Mouse (Mus musculus) ES-E14 (cell line): ENCODE data around the gene Thra. TPM values are rescaled to one million over a fixed set of nuclear protein-coding genes. Genes with fewer than 3 reads are reported as not detected.

ENCODE experiments used
- DNase-seq: peaks from one replicate; pipeline ENCODE4 v3.0.0-alpha.2; 2013; ENCODE audit warnings: low read depth, low spot score
- H3K27ac ChIP-seq: 2 replicates; pipeline ENCODE4 v1.5.1; 2012; ENCODE audit warnings: low read depth, mild to moderate bottlenecking, low read length, moderate library complexity, mixed read lengths; ENCODE audit not compliant: poor library complexity, insufficient read depth, severe bottlenecking
- H3K36me3 ChIP-seq: 2 replicates; pipeline ENCODE4 v1.6.1; 2012; ENCODE audit warnings: mild to moderate bottlenecking, low read length, moderate library complexity, mixed read lengths; ENCODE audit not compliant: control insufficient read depth, poor library complexity, insufficient read depth, severe bottlenecking
- H3K4me1 ChIP-seq, 2 experiments: fragments of 150-350 bp in 1 of 2; sonication (generic) in 1 of 2; 2 replicates each; pipeline ENCODE4 v1.6.1; 2012; ENCODE audit warnings: low read length in 2 of 2, mild to moderate bottlenecking in 1 of 2, mixed read lengths in 1 of 2; ENCODE audit not compliant: control insufficient read depth in 2 of 2, insufficient read depth in 2 of 2, poor library complexity in 1 of 2
- H3K4me3 ChIP-seq, 2 experiments: fragments of 150-350 bp in 1 of 2; sonication (generic) in 1 of 2; 2 replicates each; pipeline ENCODE4 v1.5.1; 2012; ENCODE audit warnings: low read length in 2 of 2, low read depth in 1 of 2, mild to moderate bottlenecking in 1 of 2, mixed read lengths in 1 of 2; ENCODE audit not compliant: insufficient read depth in 1 of 2, poor library complexity in 1 of 2, severe bottlenecking in 1 of 2
- H3K9ac ChIP-seq: 2 replicates; pipeline ENCODE4 v1.6.1; 2012; ENCODE audit warnings: low read depth, mild to moderate bottlenecking, low read length, mixed read lengths; ENCODE audit not compliant: poor library complexity, insufficient read depth, severe bottlenecking
- H3K9me3 ChIP-seq: fragments of 150-350 bp; sonication (generic); 2 replicates; pipeline ENCODE4 v1.6.1; 2012; ENCODE audit warnings: low read depth, mild to moderate bottlenecking, low read length; ENCODE audit not compliant: control insufficient read depth, insufficient read depth
- CHD2 ChIP-seq: IDR thresholded peaks from 2 replicates; pipeline ENCODE4 v1.6.1; 2014; ENCODE audit warnings: mild to moderate bottlenecking, low read depth, low read length, inconsistent platforms
- HCFC1 ChIP-seq: IDR thresholded peaks from 2 replicates; pipeline ENCODE4 v1.6.1; 2012; ENCODE audit warnings: low read length, inconsistent platforms, borderline replicate concordance; ENCODE audit not compliant: insufficient read depth
- MAFK ChIP-seq: IDR thresholded peaks from 2 replicates; pipeline ENCODE4 v1.6.1; 2014; ENCODE audit warnings: mild to moderate bottlenecking, low read depth, low read length, inconsistent platforms; ENCODE audit not compliant: insufficient read depth
- ZC3H11A ChIP-seq: IDR thresholded peaks from 2 replicates; pipeline ENCODE4 v1.6.1; 2012; ENCODE audit warnings: low read depth, mild to moderate bottlenecking, inconsistent platforms, low read length, borderline replicate concordance
- ZNF384 ChIP-seq: IDR thresholded peaks from 2 replicates; pipeline ENCODE4 v1.6.1; 2012; ENCODE audit warnings: low read depth, low read length, inconsistent platforms
- in situ Hi-C, 2 experiments: fragments of 600-800 bp; cut with MboI; formaldehyde crosslinking; loops; one replicate each; pipeline ENCODE4 v1.15.1; 2025; ENCODE audit warnings: low sequenced_read_pairs in 2 of 2, inconsistent platforms in 1 of 2; ENCODE audit not compliant: unreplicated experiment in 2 of 2
- total RNA-seq: library from RNA; depleted of rRNA; stranded (reverse); fragments of 300-350 nt; gene quantifications from 2 replicates; pipeline ENCODE4 v1.2.3, GENCODE M21; 2012

The Thra gene
- total RNA-seq, 1 experiment = 7.7 TPM

- TF ChIP-seq ZC3H11A = no peak
- TF ChIP-seq CHD2 = no peak
- TF ChIP-seq HCFC1 = no peak
- TF ChIP-seq MAFK = no peak
- no peak for TF ChIP-seq ZNF384
- Histone ChIP-seq H3K9me3 (no peaks in the 10 kb centered on the region), H3K27ac (peak overlapping the region; percentile 69), H3K9ac (peak overlapping the region; percentile 78), H3K4me3 (peak overlapping the region; percentile 85 to 97), H3K36me3 (no peaks in the 10 kb centered on the region), H3K4me1 (peaks cover 21 to 50% of the 10 kb centered on the region in 2 experiments)
- in situ Hi-C loops = no loop called here
- DNase-seq = no peak
Observed at GRCm38 (mm10) chr11:98741622-98742396, 1.4 kb downstream of the Thra start.

GRCm38 (mm10) chr11:98742397-98743291 lies 2.2 kb downstream of the Thra start:
- H3K4me1 ChIP-seq = peaks cover 23 to 56% of the 10 kb centered on the region in 2 experiments
- H3K9ac ChIP-seq = peak overlapping the region; percentile 78
- in situ Hi-C loops = no loop called here
- TF ChIP-seq ZC3H11A (no peak), CHD2 (no peak), HCFC1 (no peak), ZNF384 (no peak), MAFK (no peak)
- no peaks in the 10 kb centered on the region for H3K9me3 ChIP-seq
- peak overlapping the region; percentile 69; the same call in 1 of the 2 replicates for H3K27ac ChIP-seq
- no peaks in the 10 kb centered on the region for H3K36me3 ChIP-seq
- H3K4me3 ChIP-seq = peak overlapping the region; percentile 85 to 97
- no peak for DNase-seq

DNA sequence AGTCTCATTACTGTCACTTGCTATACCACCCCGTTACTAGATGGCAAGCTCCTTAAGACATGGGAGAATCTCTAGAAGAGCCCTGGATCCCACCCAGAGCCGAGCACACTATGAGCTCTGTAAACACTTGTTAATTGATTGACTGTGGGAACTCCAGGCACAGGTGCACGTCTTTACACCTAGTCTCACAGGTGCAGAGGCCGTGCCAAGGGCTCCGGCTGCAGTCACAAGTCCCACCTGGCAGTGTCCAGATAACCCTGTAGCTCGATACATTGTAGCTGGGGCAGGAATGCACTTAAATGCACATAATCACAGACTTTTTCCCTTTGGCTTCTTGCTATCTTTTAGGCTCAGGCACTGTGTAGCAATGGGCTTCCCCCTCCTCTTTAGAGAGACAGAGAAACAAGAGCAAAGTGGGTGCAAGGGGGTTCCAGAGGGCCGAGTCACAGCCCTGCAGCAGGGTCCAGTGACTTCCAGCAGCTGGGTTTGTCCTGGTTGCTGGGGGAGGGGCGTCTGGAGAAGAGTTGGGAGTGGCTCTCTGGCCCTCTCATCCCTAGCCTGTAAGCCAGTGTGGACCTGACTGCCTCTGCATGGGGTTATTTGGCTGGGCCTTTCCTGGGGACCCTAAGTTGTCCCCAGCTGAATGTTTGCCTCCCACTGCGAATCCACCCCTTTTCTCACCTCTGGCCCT lies 3.4 kb downstream of the Thra start:
- no peak overlapping the region for H3K27ac ChIP-seq

GRCm38 (mm10) chr11:98744456-98745019 lies 4.1 kb downstream of the Thra start:
- Histone ChIP-seq H3K4me3 (no peak overlapping the region), H3K4me1 (peaks cover 20 to 63% of the 10 kb centered on the region in 2 experiments), H3K27ac (no peak overlapping the region), H3K9ac (no peak overlapping the region), H3K9me3 (no peaks in the 10 kb centered on the region), H3K36me3 (no peaks in the 10 kb centered on the region)
- TF ChIP-seq ZNF384 (no peak), MAFK (no peak), CHD2 (no peak), HCFC1 (no peak), ZC3H11A (no peak)
- in situ Hi-C loops = no loop called here
- DNase-seq = no peak

More for the DNA sequence above, 3.4 kb downstream of the Thra start:
- Histone ChIP-seq H3K9ac (no peak overlapping the region), H3K9me3 (no peaks in the 10 kb centered on the region), H3K4me1 (peaks cover 22 to 62% of the 10 kb centered on the region in 2 experiments), H3K4me3 (no peak overlapping the region), H3K36me3 (no peaks in the 10 kb centered on the region)
- in situ Hi-C loops = no loop called here
- TF ChIP-seq ZNF384 = no peak
- DNase-seq = no peak
